Mouse (Mus musculus): ENCODE measurements around the gene Cbln3.

Cbln3 gene

DNA sequence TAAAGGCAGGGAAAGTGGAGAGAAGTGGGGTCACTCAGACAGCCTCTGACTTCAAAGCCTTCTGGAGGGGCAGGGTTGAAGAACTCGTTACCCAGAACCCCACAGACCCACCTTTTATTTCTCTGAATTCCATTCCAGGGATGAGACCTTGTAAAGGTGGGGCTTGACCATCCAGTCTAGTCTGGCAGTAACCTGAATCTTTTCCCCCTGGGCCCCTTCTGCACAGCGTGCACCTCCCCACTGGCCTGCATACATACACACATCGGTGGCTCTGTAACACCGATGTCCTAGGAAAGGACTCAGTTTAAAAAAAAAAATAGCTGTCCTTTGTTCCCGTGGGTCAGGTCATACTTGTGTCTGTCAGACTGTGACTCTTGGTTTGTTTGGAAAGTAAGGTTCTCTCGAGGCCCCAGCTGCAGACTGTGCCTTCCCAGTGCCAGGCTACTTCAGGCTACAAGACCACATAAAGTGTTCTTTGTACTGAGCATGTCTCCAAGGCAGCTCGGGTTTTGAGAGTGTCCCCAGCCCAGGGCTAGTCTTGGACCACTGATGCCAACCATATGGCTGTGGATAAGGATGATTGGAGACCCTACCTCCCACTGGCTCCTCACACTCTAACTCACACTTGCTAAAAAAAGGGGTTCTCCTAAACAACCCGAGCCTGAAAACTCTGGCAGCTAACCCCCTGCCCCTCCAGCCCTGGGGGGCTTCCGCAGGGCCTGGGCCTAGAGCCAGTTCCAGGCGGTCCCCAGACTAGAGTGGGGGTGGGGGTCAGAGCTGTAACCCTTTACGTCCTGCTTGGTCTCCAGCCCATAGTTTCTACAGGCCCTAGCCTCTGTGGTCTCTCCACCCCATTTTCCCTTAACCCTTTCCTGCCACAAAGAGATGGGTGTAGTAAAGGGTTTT, 31.3 kb downstream of the Cbln3 start:
- no peak for DNase-seq (ENCODE audit: low read depth in 1 of 2, low spot score in 2 of 2)

DNA sequence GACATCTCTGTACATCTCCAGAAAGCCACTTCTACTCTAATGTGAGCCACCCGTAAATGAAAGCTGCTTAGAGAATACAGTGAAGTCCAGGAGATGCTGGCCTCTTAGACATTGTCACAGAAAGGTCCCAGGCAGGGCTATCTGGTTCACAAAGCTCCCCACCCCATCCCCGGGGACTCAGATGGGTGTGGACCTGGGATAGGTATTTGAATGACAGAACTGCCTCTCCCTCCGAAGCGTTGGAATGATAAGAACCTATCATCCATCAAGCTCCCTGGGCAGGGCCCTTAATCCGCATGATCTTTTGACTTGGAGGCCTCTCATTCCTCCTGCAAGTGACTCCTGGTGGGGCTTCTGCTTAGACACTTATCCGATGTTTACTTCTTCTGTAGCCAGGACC, 33.3 kb downstream of the Cbln3 start:
- DNase-seq (ENCODE audit: low read depth in 1 of 2, low spot score in 2 of 2), result no peak

DNA sequence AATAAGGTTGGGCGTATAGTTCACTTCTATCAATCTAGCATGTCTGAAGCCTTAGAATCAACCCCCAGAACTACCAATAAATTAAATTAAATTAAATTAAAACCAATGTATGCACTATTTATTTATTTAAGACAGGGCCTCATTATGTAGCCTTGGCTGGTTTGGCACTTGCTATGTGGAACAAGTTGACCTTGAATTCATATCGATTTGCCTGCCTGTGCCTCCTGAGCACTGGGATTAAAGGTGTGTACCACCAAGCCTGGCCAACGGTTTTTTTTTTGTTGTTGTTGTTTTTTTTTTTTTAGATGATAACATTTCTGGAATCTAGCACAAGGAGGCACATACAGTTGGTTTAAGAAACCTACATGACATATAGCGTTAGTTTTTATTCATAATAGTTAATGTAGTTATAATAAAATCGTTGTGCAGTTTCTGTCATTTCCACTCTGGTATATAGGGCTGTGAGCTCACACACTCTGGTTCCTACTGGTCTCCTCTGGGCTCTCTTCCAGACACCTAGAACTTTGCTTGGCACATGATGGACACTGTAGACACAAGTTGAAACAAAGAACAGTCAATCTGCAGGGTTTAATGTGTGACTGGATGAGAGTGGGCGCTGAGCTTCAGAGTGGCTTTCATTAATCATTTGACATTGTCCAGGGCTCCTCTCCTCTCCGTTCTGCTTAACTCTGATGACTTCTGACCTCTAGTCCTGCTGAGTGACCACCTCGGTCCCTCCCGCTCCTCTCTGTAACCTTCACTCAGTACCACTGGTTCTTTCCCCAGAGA, 38.5 kb downstream of the Cbln3 start:
- no peak for DNase-seq (ENCODE audit: low read depth in 1 of 2, low spot score in 2 of 2)

DNA sequence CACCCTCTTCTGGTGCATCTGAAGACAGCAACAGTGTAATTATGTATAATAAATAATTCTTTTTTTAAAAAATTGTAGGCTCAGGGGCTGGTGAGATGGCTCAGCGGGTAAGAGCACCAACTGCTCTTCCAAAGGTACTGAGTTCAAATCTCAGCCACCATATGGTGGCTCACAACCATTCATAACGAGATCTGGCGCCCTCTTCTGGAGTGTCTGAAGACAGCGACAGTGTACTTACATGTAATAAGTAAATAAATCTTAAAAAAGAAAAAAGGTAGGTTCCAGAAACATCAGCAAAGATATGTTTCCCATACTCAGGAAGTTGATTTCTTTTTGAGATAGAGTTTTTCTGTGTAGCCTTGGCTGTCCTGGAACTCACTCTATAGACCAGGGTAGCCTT, 41.4 kb downstream of the Cbln3 start:
- no peak for DNase-seq (ENCODE audit: low read depth in 1 of 2, low spot score in 2 of 2)

DNA sequence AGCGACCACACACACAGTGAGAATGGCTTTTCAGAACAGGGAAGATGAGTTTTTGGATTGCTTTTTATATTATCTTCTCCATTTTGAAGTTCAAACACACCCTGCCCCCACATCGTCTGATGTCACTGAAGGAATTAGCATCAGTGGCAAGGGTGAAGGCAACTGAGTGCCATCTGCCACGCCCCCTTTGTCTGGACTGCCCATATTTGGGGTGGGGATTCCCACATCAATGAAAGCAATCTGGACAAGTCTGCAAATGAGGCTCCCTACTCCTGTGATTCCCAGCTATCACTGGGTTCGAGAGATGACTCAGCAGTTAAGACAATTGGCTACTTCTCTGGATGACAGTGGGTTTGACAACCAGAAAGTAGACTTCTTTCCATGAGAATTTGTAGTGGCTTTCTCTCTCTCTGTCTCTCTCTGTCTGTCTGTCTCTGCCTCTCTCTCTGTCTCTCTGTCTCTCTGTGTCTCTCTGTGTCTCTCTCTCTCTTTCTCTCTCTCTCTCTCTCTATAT, 43.3 kb downstream of the Cbln3 start:
- no peak for DNase-seq (ENCODE audit: low read depth in 1 of 2, low spot score in 2 of 2)

GRCm38 (mm10) chr14:55838740-55839139, 45.5 kb downstream of the Cbln3 start:
- no peak for DNase-seq (ENCODE audit: low read depth in 1 of 2, low spot score in 2 of 2)

- DNase-seq (ENCODE audit: low read depth in 1 of 2, low spot score in 2 of 2), result no peak
These were observed 45.9 kb downstream of the Cbln3 start for GRCm38 (mm10) chr14:55838312-55838711.

DNA sequence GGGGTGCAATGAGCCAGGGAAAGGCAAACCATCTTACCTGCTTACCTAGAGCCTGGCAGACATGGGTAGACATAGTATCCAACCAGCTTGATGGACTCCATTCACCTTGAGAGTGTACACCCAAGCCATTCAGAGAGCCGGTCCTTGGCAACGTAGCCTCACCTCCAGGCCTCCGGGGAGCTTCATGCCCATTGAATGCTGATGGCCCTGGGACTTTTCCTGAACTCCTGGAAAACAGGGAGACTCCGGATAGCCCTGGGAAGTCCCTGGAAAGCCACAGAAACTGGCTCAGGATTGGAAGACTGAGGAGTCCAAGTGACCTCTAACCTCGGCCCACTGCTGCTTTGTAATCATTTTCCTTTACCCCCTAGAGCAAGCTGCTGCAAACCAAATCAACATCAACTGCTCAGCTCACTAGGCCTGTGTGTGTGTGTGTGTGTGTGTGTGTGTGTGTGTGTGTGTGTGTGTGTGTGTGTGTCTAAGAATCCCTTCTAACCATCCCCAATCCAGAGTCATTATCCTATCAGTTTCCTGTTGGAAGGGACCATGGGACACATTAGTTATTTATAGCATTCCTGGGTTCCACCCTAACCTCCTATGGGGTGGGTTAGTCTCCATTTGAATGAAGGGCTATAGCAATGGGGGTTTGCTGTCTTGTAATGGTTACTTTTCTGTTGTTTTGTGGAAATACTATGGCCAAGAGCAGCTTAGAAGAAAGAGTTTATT, 49.2 kb downstream of the Cbln3 start:
- no peak for DNase-seq (ENCODE audit: low read depth in 1 of 2, low spot score in 2 of 2)

DNA sequence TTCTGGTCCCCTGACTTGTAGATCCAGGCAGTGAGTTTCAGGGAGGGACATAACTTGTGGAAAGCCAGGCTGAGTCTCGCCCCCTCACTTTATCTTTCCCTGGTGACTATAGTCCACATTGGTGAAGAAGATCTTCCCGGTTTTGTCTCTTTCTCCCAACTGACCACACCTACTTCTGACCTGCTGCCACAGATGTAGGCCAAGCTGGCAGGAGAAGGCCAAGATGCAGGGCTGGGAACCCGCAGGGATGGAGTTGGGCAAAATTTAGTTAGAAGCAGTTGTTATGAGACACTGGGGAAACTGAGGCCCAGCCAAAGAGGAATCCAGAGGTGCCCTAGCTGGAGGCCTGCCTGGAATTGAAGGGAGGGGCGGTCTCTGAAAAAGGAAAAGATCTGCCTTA, 51.1 kb downstream of the Cbln3 start:
- DNase-seq (ENCODE audit: low read depth in 1 of 2, low spot score in 2 of 2), result no peak

DNA sequence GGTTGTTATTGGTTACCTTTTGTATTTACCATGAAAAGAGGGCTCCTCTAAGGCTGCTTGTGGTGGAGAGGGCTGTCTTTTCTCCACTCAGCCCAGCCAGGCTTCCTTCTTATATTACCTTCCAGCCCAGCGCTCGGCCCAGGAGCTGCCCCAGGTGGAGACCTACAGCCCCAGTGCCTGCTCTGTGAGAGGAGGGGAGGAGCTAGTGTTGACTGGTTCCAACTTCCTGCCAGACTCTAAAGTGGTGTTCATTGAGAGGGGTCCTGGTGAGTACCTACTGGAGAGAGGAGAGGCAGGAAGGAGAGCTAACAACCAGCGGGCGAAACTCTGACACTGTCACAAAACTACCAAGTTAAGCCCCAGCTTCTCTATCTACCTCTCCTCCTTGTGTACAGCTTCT, 53.9 kb downstream of the Cbln3 start:
- DNase-seq (ENCODE audit: low read depth in 1 of 2, low spot score in 2 of 2), result no peak

GRCm38 (mm10) chr14:55829854-55830253, 54.3 kb downstream of the Cbln3 start:
- no peak for DNase-seq (ENCODE audit: low read depth in 1 of 2, low spot score in 2 of 2)
